Mouse (Mus musculus) CH12.LX (cell line): ENCODE measurements around the gene Cmss1.

Source experiments
- CHD2 ChIP-seq: IDR thresholded peaks from 2 replicates; pipeline ENCODE4 v1.6.1; 2011; ENCODE audit warnings: low read length, improper control_type of control experiment
- CTCF ChIP-seq, 2 experiments: IDR thresholded peaks in 1 of 2; conservative IDR thresholded peaks in 1 of 2; 2 replicates each; pipeline ENCODE4 v1.5.1; 2011 to 2012; ENCODE audit warnings: low read depth in 2 of 2, low read length in 2 of 2, improper control_type of control experiment in 1 of 2, inconsistent platforms in 1 of 2, mild to moderate bottlenecking in 1 of 2, moderate library complexity in 1 of 2
- ELF1 ChIP-seq: IDR thresholded peaks from 2 replicates; pipeline ENCODE4 v1.6.1; 2014; ENCODE audit warnings: low read depth, mild to moderate bottlenecking, inconsistent platforms, low read length, improper control_type of control experiment
- JUN ChIP-seq: IDR thresholded peaks from 2 replicates; pipeline ENCODE4 v1.6.1; 2011; ENCODE audit warnings: low read depth, mild to moderate bottlenecking, low read length, improper control_type of control experiment, moderate library complexity; ENCODE audit not compliant: insufficient read depth
- JUND ChIP-seq: conservative IDR thresholded peaks from 2 replicates; pipeline ENCODE4 v1.6.1; 2011; ENCODE audit warnings: low read depth, low read length, improper control_type of control experiment
- MYC ChIP-seq: IDR thresholded peaks from 2 replicates; pipeline ENCODE4 v1.6.1; 2011; ENCODE audit warnings: low read depth, mild to moderate bottlenecking, improper control_type of control experiment, low read length
- PAX5 ChIP-seq: IDR thresholded peaks from 2 replicates; pipeline ENCODE4 v1.6.1; 2012; ENCODE audit warnings: low read length, inconsistent platforms, mixed read lengths
- POLR2A ChIP-seq: IDR thresholded peaks from 2 replicates; pipeline ENCODE4 v1.6.1; 2011; ENCODE audit warnings: low read depth, mild to moderate bottlenecking, improper control_type of control experiment, low read length
- TBP ChIP-seq: conservative IDR thresholded peaks from 2 replicates; pipeline ENCODE4 v1.6.1; 2011; ENCODE audit warnings: low read depth, low read length, improper control_type of control experiment
- USF1 ChIP-seq: IDR thresholded peaks from 2 replicates; pipeline ENCODE4 v1.6.1; 2014; ENCODE audit warnings: low read depth, mild to moderate bottlenecking, inconsistent platforms, low read length, improper control_type of control experiment
- ZC3H11A ChIP-seq: IDR thresholded peaks from 2 replicates; pipeline ENCODE4 v1.6.1; 2012; ENCODE audit warnings: low read depth, mild to moderate bottlenecking, inconsistent platforms, low read length, improper control_type of control experiment
- ZNF384 ChIP-seq: IDR thresholded peaks from 2 replicates; pipeline ENCODE4 v1.6.1; 2012; ENCODE audit warnings: low read depth, low read length, improper control_type of control experiment, inconsistent platforms

- TF ChIP-seq CTCF (conservative IDR thresholded peaks at IDR 0.05 in 1 of 2, IDR thresholded peaks at IDR 0.05 in 1 of 2; ENCODE audit: low read depth in 2 of 2, low read length in 2 of 2) = no peak
- TF ChIP-seq USF1 = no peak
- TF ChIP-seq POLR2A = no peak
- no peak for TF ChIP-seq TBP
- no peak for TF ChIP-seq MYC
- TF ChIP-seq ELF1 = no peak
- no peak for TF ChIP-seq ZC3H11A
- no peak for TF ChIP-seq PAX5
- TF ChIP-seq CHD2 = no peak
- no peak for TF ChIP-seq JUN
- TF ChIP-seq JUND = no peak
- TF ChIP-seq ZNF384 = no peak
These were observed 152.4 kb downstream of the Cmss1 start for GRCm38 (mm10) chr16:57454106-57454763.
